Mouse (Mus musculus) lung, embryonic 16.5 days (tissue): ENCODE results near the gene Ttc39d. TPM values are rescaled to one million over a fixed set of nuclear protein-coding genes. Genes with fewer than 3 reads are reported as not detected.
"Not testable (repeated sequence)": the region's sequence is repeated elsewhere in the genome, so short reads cannot be mapped to it uniquely, and the experiment has no call there.

Source experiments
- ATAC-seq: fragments of 200-750 bp; cut with Nextera tagmentation; 2 replicates; pipeline ENCODE4 v1.8.0; 2017; ENCODE audit warnings: low read depth, mild to moderate bottlenecking, moderate library complexity
- H3K27ac ChIP-seq: fragments of 300-500 bp; sonication (generic); 2 replicates; pipeline ENCODE4 v1.5.1; 2014; ENCODE audit warnings: mild to moderate bottlenecking, control low read depth, low read length
- H3K27me3 ChIP-seq: fragments of 300-500 bp; sonication (generic); 2 replicates; pipeline ENCODE4 v1.6.1; 2014; ENCODE audit warnings: low read depth, low read length, mixed read lengths; ENCODE audit not compliant: control insufficient read depth, insufficient read depth
- H3K36me3 ChIP-seq: fragments of 300-500 bp; sonication (generic); 2 replicates; pipeline ENCODE4 v1.6.1; 2014; ENCODE audit warnings: low read length; ENCODE audit not compliant: control insufficient read depth, insufficient read depth
- H3K4me1 ChIP-seq: fragments of 300-500 bp; sonication (generic); replicated peaks from 2 replicates; pipeline ENCODE4 v1.6.1; 2014; ENCODE audit warnings: low read length, mixed read lengths; ENCODE audit not compliant: control insufficient read depth, insufficient read depth
- H3K4me2 ChIP-seq: fragments of 300-500 bp; sonication (generic); 2 replicates; pipeline ENCODE4 v1.6.1; 2014; ENCODE audit warnings: low read depth, low read length, control low read depth
- H3K4me3 ChIP-seq: fragments of 300-500 bp; sonication (generic); 2 replicates; pipeline ENCODE4 v1.5.1; 2014; ENCODE audit warnings: mild to moderate bottlenecking, low read length, control low read depth
- H3K9ac ChIP-seq: fragments of 300-500 bp; sonication (generic); 2 replicates; pipeline ENCODE4 v1.6.1; 2014; ENCODE audit warnings: low read length, control low read depth
- H3K9me3 ChIP-seq: fragments of 300-500 bp; sonication (generic); 2 replicates; pipeline ENCODE4 v1.6.1; 2016; ENCODE audit warnings: low read length; ENCODE audit not compliant: control insufficient read depth
- WGBS: fragments of 180-500 bp; shearing (Covaris S2); extraction: QIAGEN DNeasy Blood & Tissue Kit; methylation state at CpG from one replicate; pipeline ENCODE4 v1.1.7; 2014; 5-methylcytosine and 5-hydroxymethylcytosine counted together
- polyA plus RNA-seq: library from polyadenylated mRNA; unstranded; fragments of >200 nt; fragmentation: Nextera tagmentation; extraction: Ambion mirVana; gene quantifications from 2 replicates; pipeline ENCODE4 v1.2.1, GENCODE M21; 2015

Ttc39d gene
- polyA plus RNA-seq, 1 experiment from 2014 or later = 0.24 TPM

- no peaks in the 10 kb centered on the region for H3K36me3 ChIP-seq
- H3K27me3 ChIP-seq = no peaks in the 10 kb centered on the region
- H3K4me3 ChIP-seq = no peak overlapping the region
- peaks cover 4% of the 10 kb centered on the region; the same call in 1 of the 2 replicates for H3K4me1 ChIP-seq
- H3K9ac ChIP-seq = no peak overlapping the region
- H3K9me3 ChIP-seq = no peaks in the 10 kb centered on the region
- H3K4me2 ChIP-seq = no peak overlapping the region
- WGBS = 59% methylated on average over 9 of the region's 9 CpGs
- no peak overlapping the region for H3K27ac ChIP-seq
- no peak for ATAC-seq
These were observed 13.9 kb downstream of the Ttc39d start for GRCm38 (mm10) chr17:80221202-80221601.

GRCm38 (mm10) chr17:80221890-80222628 lies 14.8 kb downstream of the Ttc39d start:
- Histone ChIP-seq H3K27me3 (no peaks in the 10 kb centered on the region), H3K4me1 (peaks cover 4% of the 10 kb centered on the region; the same call in 1 of the 2 replicates), H3K27ac (no peak overlapping the region), H3K36me3 (no peaks in the 10 kb centered on the region), H3K4me3 (no peak overlapping the region), H3K4me2 (no peak overlapping the region), H3K9me3 (no peaks in the 10 kb centered on the region), H3K9ac (no peak overlapping the region)
- WGBS = 69% methylated on average over 3 of the region's 3 CpGs
- ATAC-seq = no peak

- no peaks in the 10 kb centered on the region for H3K27me3 ChIP-seq
- H3K36me3 ChIP-seq = no peaks in the 10 kb centered on the region
- peaks cover 4% of the 10 kb centered on the region; the same call in 1 of the 2 replicates for H3K4me1 ChIP-seq
- peak overlapping the region; percentile 71 for H3K4me2 ChIP-seq
- H3K9me3 ChIP-seq = no peaks in the 10 kb centered on the region
- WGBS = 9% methylated on average over 9 of the region's 9 CpGs
- H3K9ac ChIP-seq = peak overlapping the region; percentile 78
- peak overlapping the region; percentile 89 for H3K27ac ChIP-seq
- peak; percentile 36; the same call in 1 of the 2 replicates for ATAC-seq
- H3K4me3 ChIP-seq = peak overlapping the region; percentile 54
These were observed 16.6 kb downstream of the Ttc39d start for GRCm38 (mm10) chr17:80223829-80224228.

- no peaks in the 10 kb centered on the region for H3K27me3 ChIP-seq
- no peaks in the 10 kb centered on the region; the same call in 1 of the 2 replicates for H3K36me3 ChIP-seq
- H3K4me2 ChIP-seq = peak within 1 kb of the TSS; percentile 71
- H3K9ac ChIP-seq = peak within 1 kb of the TSS; percentile 78
- peak within 1 kb of the TSS; percentile 54 for H3K4me3 ChIP-seq
- no peaks in the 10 kb centered on the region for H3K9me3 ChIP-seq
- peaks cover 8% of the 10 kb centered on the region; the same call in 1 of the 2 replicates for H3K4me1 ChIP-seq
- ATAC-seq = peak; percentile 98
- peak within 1 kb of the TSS; percentile 89 for H3K27ac ChIP-seq
- under 1% methylated on average over 33 of the region's 33 CpGs for WGBS
These were observed 17.3 kb downstream of the Ttc39d start, which contains the start of gene Gemin6 for GRCm38 (mm10) chr17:80224326-80225116. Gene Gemin6, plus strand, starts transcription at chr17:80224441.

GRCm38 (mm10) chr17:80225142-80225541 lies 17.9 kb downstream of the Ttc39d start:
- not testable (repeated sequence) for ATAC-seq, H3K27ac ChIP-seq
- 38% methylated on average over 4 of the region's 5 CpGs for WGBS

GRCm38 (mm10) chr17:80229396-80229795 lies 22.1 kb downstream of the Ttc39d start:
- Histone ChIP-seq H3K27ac (0 out of 2 replicates have a peak overlapping the region, but pooled peaks have one; percentile 12), H3K4me2 (no peak overlapping the region), H3K4me1 (peaks cover 8% of the 10 kb centered on the region; the same call in 1 of the 2 replicates), H3K27me3 (no peaks in the 10 kb centered on the region), H3K4me3 (no peak overlapping the region), H3K9me3 (no peaks in the 10 kb centered on the region), H3K36me3 (no peaks in the 10 kb centered on the region; the same call in 1 of the 2 replicates), H3K9ac (no peak overlapping the region)
- 70% methylated on average over 2 of the region's 2 CpGs for WGBS
- no peak for ATAC-seq

More at GRCm38 (mm10) chr17:80225142-80225541, 17.9 kb downstream of the Ttc39d start:
- not testable (repeated sequence) for H3K4me1 ChIP-seq, H3K27me3 ChIP-seq, H3K36me3 ChIP-seq, H3K9me3 ChIP-seq
- Histone ChIP-seq H3K4me2 (peak overlapping the region; percentile 71), H3K9ac (peak overlapping the region; percentile 78), H3K4me3 (peak overlapping the region; percentile 54)

- Histone ChIP-seq H3K4me1 (peaks cover 4% of the 10 kb centered on the region; the same call in 1 of the 2 replicates), H3K9me3 (no peaks in the 10 kb centered on the region), H3K27ac (no peak overlapping the region), H3K36me3 (peaks cover 8% of the 10 kb centered on the region), H3K27me3 (no peaks in the 10 kb centered on the region), H3K9ac (no peak overlapping the region), H3K4me2 (no peak overlapping the region), H3K4me3 (no peak overlapping the region)
- 86% methylated on average over 5 of the region's 5 CpGs for WGBS
- ATAC-seq = no peak
These were observed 26.6 kb downstream of the Ttc39d start for GRCm38 (mm10) chr17:80233844-80234243.

- Histone ChIP-seq H3K27me3 (no peaks in the 10 kb centered on the region), H3K36me3 (peaks cover 8% of the 10 kb centered on the region), H3K4me2 (no peak overlapping the region), H3K9me3 (no peaks in the 10 kb centered on the region), H3K4me1 (peaks cover 1% of the 10 kb centered on the region; the same call in 1 of the 2 replicates), H3K27ac (no peak overlapping the region), H3K9ac (no peak overlapping the region), H3K4me3 (no peak overlapping the region)
- WGBS = 63% methylated on average over 7 of the region's 7 CpGs
- ATAC-seq = no peak
These were observed 27.1 kb downstream of the Ttc39d start for GRCm38 (mm10) chr17:80234376-80234775.

GRCm38 (mm10) chr17:80235477-80235876 lies 28.2 kb downstream of the Ttc39d start:
- H3K36me3 ChIP-seq = peaks cover 15% of the 10 kb centered on the region
- no peak overlapping the region for H3K4me2 ChIP-seq
- no peak for ATAC-seq
- WGBS = 73% methylated on average over 3 of the region's 3 CpGs
- no peak overlapping the region for H3K9ac ChIP-seq
- H3K27ac ChIP-seq = no peak overlapping the region
- H3K27me3 ChIP-seq = no peaks in the 10 kb centered on the region
- H3K4me1 ChIP-seq = no peaks in the 10 kb centered on the region
- no peak overlapping the region for H3K4me3 ChIP-seq
- H3K9me3 ChIP-seq = no peaks in the 10 kb centered on the region
